Mouse (Mus musculus): Measurements from ENCODE around the gene Fetub.
"Not testable (repeated sequence)": the region's sequence is repeated elsewhere in the genome, so short reads cannot be mapped to it uniquely, and the experiment has no call there.

The Fetub gene

DNA sequence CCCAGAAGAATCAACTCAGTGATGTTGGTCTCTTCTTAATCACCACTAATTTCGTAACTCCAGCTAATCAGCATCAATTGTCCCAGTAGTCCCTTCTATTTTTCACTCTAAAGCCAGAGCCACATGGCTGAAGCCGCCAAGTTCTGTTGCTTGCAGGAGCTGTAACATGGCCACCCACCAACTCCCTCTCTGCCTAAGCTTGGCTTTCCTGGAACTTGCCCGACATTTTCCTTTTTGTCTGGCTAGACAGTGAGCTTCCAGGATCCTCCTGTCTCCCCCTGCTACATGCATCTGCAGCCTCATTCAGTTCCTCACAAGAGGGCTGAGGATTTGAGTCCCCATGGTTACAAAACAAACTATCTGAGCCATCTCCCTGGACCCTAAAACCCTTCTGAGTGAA lies 6.1 kb upstream of the Fetub start:
- no peak for DNase-seq (ENCODE audit: low spot score)

GRCm38 (mm10) chr16:22912886-22913285 lies 5.2 kb upstream of the Fetub start:
- DNase-seq (ENCODE audit: low spot score), result no peak

DNA sequence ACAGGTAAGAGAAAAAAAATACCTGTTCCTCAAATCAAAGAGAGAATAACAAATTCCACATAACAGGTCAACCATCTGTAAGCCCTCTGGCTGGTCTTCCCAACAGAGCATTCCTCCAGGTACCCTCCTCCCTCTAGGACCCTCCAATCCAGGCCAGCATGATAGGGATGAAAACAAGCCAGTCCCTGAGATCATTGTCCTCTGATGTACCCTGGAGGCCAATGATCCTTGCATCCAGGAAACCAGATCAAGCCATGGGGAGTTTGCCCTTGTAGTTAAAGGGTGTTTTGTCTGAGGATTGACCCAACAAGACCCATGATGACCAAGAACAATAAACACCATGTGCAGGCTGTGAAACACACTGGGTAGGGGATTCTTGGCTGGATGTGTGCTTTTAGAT lies 3.9 kb upstream of the Fetub start:
- DNase-seq (ENCODE audit: low spot score), result no peak

GRCm38 (mm10) chr16:22918664-22919312 lies 654 bp downstream of the Fetub start:
- peak; percentile 26 for DNase-seq (ENCODE audit: low spot score)

GRCm38 (mm10) chr16:22919971-22920854 lies 2.1 kb downstream of the Fetub start:
- DNase-seq (ENCODE audit: low spot score), result peak; percentile 25

- no peak for DNase-seq (ENCODE audit: low spot score)
Observed at GRCm38 (mm10) chr16:22921761-22922160, 3.6 kb downstream of the Fetub start.

GRCm38 (mm10) chr16:22922433-22922832 lies 4.3 kb downstream of the Fetub start:
- no peak for DNase-seq (ENCODE audit: low spot score)

DNA sequence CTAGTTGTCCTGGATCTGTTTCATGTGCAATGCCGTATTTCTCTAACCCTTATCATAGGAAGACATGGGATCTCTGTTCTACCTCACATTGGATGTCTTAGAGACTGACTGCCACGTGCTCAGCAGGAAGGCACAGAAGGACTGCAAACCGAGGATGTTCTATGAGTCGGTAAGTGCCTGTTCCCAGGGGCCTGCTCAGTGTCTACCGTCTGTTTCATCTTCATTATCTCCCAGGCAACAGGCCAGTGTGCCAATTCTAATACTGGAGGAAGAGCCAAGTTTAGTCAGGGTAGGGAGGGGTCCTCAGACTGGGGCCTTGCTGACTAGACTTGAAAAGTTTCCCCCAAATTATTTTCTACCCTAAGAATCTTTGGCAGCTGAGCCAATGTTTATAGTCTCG lies 11.4 kb downstream of the Fetub start:
- DNase-seq (ENCODE audit: low spot score), result no peak

- no peak for DNase-seq (ENCODE audit: low spot score)
Observed at GRCm38 (mm10) chr16:22931431-22932200, 13.5 kb downstream of the Fetub start.

GRCm38 (mm10) chr16:22937631-22938030 lies 19.5 kb downstream of the Fetub start:
- DNase-seq (ENCODE audit: low spot score), result no peak

- DNase-seq (ENCODE audit: low spot score), result no peak
Observed at GRCm38 (mm10) chr16:22938541-22938940, 20.4 kb downstream of the Fetub start.

GRCm38 (mm10) chr16:22939120-22939695 lies 21.1 kb downstream of the Fetub start:
- no peak for DNase-seq (ENCODE audit: low spot score)

GRCm38 (mm10) chr16:22941825-22942476 lies 23.8 kb downstream of the Fetub start:
- DNase-seq (ENCODE audit: low spot score), result not testable (repeated sequence)

GRCm38 (mm10) chr16:22947371-22947770 lies 29.2 kb downstream of the Fetub start:
- no peak for DNase-seq (ENCODE audit: low spot score)

- DNase-seq (ENCODE audit: low spot score), result no peak
Observed at GRCm38 (mm10) chr16:22950840-22951395, 32.8 kb downstream of the Fetub start, which contains the start of gene Hrg. Gene Hrg (plus strand): TSS chr16:22951072.

DNA sequence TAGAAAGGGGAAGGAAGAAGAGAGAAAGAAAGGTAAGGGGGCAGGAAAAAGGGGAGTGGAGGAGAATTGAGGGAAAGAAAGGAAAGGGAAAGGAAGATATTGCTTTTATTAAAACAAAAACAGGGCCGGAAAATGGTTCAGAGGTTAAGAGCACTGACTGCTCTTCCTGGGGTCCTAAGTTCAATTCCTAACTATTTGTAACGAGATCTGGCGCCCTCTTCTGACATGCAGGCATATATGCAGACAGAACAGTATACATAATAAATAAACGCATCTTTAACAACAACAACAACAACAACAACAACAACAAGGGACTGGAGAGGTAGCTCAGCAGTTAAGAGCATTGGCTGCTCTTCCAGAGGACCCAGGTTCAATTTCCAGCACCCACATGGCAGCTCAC lies 34.9 kb downstream of the Fetub start:
- DNase-seq (ENCODE audit: low spot score), result peak; percentile 37

GRCm38 (mm10) chr16:22955397-22956084 lies 37.4 kb downstream of the Fetub start:
- DNase-seq (ENCODE audit: low spot score), result peak; percentile 85

GRCm38 (mm10) chr16:22956085-22956439 lies 37.9 kb downstream of the Fetub start:
- peak; percentile 12 for DNase-seq (ENCODE audit: low spot score)

GRCm38 (mm10) chr16:22961073-22961472 lies 42.9 kb downstream of the Fetub start:
- no peak for DNase-seq (ENCODE audit: low spot score)

DNA sequence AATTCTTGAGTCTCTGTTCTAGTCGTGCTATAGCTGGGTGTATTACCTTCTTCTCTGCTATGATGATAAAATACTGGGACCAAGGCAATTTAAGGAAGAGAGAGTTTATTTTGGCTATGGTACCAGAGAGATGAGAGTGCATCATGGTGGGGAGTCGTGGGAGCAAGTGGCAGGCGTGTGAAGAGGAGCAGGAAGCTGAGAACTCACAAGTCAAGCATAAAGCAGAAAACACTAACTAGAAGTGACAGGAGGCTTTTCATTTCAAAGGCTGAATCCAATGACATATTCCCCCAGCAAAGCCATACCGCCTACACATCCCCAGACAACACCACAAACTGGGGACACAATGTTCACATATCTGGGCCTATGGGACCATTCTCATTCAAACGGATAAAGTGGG lies 44.1 kb downstream of the Fetub start:
- DNase-seq (ENCODE audit: low spot score), result no peak

- DNase-seq (ENCODE audit: low spot score), result no peak
Observed at GRCm38 (mm10) chr16:22963293-22963692, 45.2 kb downstream of the Fetub start.

Measured in embryo, embryonic 10 days (tissue).